Mouse (Mus musculus) left cerebral cortex, adult 18-20 months (tissue): Measurements from ENCODE around the gene Zfp804a. TPM values are rescaled to one million over a fixed set of nuclear protein-coding genes. Genes with fewer than 3 reads are reported as not detected.

Experiments used
- DNase-seq, 2 experiments: peaks; one replicate each; pipeline ENCODE4 v3.0.0; 2021 to 2022; ENCODE audit warnings: low spot score in 2 of 2, mixed read lengths in 1 of 2
- total RNA-seq, 2 experiments: library from RNA; stranded (reverse); gene quantifications; 2 replicates each; pipeline ENCODE4 v1.2.3; 2021

Zfp804a gene
- total RNA-seq, 2 experiments from 2014 or later = 13.6 to 13.9 TPM

DNA sequence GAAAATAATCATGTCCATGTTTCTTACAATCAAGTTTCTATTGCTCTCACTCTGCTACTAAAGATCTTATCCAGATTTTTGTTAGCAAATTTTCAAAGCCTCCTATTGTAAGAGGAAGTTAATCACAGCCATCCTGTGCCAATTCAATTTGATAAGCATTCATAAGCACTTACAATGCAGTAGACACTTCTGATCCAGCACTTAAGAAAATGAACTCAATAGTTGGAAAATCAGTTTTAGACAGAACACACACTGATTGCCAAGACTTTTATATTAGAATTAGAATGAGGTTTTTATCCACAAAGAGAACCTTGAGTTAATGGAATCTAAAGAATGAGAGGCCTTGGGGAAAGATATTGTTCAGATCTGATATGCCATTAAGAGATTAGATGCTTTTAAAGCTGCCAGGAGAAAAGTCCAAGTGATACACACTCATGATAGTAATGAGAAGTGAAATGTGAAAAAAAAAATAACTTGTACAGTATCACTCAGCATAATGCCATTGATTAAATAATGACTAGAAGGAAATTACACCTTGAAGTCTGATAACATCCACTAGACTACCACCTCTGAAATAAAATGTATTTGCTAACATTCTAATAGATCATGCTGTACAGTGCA is 194.0 kb downstream of the Zfp804a start:
- DNase-seq = no peak

DNA sequence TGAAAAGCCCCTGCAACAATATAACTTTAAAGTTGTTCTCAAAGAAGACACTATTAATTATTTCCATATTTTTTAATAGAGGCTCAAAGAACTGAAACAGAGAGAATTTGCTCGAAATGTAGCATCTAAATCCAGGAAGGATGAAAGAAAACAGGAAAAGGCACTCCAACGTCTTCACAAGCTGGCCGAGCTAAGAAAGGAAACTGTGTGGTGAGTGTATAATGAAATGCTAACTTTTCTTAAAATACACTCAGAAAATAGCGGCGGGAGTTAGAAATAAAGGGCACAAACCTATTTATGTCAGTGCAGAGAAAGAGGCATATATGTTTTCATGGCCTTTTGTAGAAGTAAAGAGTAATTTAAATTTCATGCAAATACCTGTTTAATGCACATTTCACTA is 200.4 kb downstream of the Zfp804a start:
- no peak for DNase-seq

DNA sequence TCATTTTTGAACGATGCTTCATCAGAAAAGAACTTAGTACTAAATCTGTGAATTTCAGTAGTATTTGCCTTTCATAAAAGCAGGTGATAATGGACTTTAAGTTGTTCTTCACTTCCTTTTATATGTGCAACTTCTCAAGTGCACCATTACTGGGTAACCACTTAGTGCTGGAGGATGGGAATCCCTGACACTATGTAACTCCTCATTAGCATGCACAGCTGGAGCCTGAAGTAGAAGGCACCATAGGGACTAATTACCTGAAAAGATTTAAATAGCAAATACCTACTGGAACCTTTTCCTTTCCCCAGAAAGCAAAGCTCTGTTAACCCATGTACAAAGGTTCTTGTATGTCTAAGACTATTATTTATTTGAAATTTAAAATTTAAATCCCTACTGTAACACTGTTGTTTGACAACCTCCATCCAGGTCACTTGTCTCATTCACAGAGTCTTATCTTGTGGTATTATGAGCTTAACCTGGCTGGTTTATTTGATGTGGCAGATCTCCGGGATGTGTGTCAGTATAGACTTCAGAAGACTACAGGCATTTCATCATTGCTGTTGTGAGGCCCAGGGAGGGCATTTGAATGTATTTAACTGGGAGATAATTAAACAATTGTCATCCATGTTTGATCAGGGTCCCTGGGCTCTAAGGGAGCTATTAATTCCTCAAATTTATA is 229.7 kb downstream of the Zfp804a start:
- no peak for DNase-seq

DNA sequence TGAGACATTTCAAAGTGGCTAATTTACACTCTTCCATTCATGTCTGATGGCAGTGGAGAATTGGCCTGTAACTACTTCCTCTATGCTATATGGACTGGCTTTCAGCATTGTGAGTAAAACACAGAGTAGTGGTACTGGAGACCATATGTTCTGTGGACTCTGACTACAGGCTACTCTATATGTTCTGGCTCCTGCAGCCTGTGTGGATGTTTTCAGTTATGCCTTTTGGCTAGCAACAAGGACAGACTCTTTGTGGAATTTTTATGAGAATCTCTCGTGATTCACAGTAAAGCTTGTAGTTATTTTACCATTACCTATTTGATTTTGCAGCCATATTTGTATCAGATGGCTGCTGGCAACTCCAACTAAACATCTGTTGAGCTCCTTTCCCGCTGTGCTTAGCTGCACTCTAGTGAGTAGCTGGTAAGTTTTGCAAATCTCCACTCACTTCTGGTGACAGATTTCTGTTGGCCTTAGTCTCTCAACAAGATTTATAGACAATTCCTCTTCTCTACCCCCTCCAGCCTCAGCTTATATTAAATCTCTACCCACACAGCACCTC is 242.0 kb downstream of the Zfp804a start:
- DNase-seq = no peak
